Mouse (Mus musculus) liver, postnatal 0 days (tissue): Measurements from ENCODE around the gene Sipa1l3.

ENCODE experiments used
- CTCF ChIP-seq: sonication (generic); IDR thresholded peaks from 2 replicates; pipeline ENCODE4 v1.5.1; 2016; ENCODE audit warnings: antibody characterized with exemption, low read depth
- EP300 ChIP-seq: IDR thresholded peaks from 2 replicates; pipeline ENCODE4 v1.6.1; 2016; ENCODE audit warnings: antibody characterized with exemption, low read depth, mild to moderate bottlenecking

DNA sequence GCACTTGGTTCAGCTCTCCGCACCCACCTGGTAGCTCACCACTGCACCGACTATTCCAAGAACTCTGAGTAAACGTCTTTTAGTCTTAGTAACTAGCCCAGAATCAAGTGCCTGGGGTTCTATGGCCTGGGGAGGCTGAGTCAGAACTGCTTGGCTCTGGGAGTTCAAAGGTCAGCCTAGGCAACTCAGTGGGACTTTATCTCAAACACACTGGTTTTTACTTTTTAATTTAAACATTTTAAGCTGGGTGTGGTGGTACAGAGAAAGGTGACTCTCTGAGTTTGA is 27.0 kb downstream of the Sipa1l3 start:
- TF ChIP-seq CTCF (no peak), EP300 (no peak)
